Mouse (Mus musculus) small intestine, adult 2 months (tissue): ENCODE measurements around the gene 9630041A04Rik.

Experiments
- CTCF ChIP-seq: fragments of 200-500 bp; IDR thresholded peaks from 2 replicates; pipeline ENCODE4 v1.5.1; 2012; ENCODE audit warnings: low read depth, mild to moderate bottlenecking, control low read depth, inconsistent platforms, low read length, moderate library complexity, mixed read lengths; ENCODE audit not compliant: insufficient replicate concordance, insufficient read length; ENCODE audit errors: extremely low read depth
- POLR2A ChIP-seq: fragments of 200-500 bp; IDR thresholded peaks from 2 replicates; pipeline ENCODE4 v1.6.1; 2012; ENCODE audit warnings: low read depth, mild to moderate bottlenecking, control low read depth, inconsistent platforms, low read length, moderate library complexity

- TF ChIP-seq CTCF (no peak), POLR2A (no peak)
Measured at GRCm38 (mm10) chr9:101981161-101981560, 119.5 kb downstream of the 9630041A04Rik start.
